Mouse (Mus musculus): ENCODE data around the gene Cfap46.

GRCm38 (mm10) chr7:139591311-139591710, 92.3 kb downstream of the Cfap46 start:
- TF ChIP-seq CTCF (IDR thresholded peaks at IDR 0.05; ENCODE audit: low read depth, low read length) (no peak), POLR2A (IDR thresholded peaks at IDR 0.05; ENCODE audit: extremely low read depth, insufficient read depth, low read length) (no peak)

All from liver, adult 2 months (tissue).